Mouse (Mus musculus) left cerebral cortex, postnatal 36 days (tissue): ENCODE measurements around the gene Elf5. TPM values are rescaled to one million over a fixed set of nuclear protein-coding genes. Genes with fewer than 3 reads are reported as not detected.
A peak's percentile ranks its signal among the peaks of the same experiment; 100 is the strongest.

Source experiments
- DNase-seq, 2 experiments: peaks; one replicate each; pipeline ENCODE4 v3.0.0; 2021 to 2022; ENCODE audit warnings: low spot score in 2 of 2, mixed read lengths in 1 of 2
- intact Hi-C: fragments of 180-260 bp; cut with DNase I; formaldehyde crosslinking; loops from one replicate; pipeline ENCODE4 v1.15.1; 2025
- total RNA-seq, 2 experiments: library from RNA; stranded (reverse); gene quantifications; 2 replicates each; pipeline ENCODE4 v1.2.3; 2021

Elf5 gene
- 1 to 10 TPM in 1 of 2 experiments, under 1 TPM in 1; 0.72 to 1.2 TPM for total RNA-seq

DNA sequence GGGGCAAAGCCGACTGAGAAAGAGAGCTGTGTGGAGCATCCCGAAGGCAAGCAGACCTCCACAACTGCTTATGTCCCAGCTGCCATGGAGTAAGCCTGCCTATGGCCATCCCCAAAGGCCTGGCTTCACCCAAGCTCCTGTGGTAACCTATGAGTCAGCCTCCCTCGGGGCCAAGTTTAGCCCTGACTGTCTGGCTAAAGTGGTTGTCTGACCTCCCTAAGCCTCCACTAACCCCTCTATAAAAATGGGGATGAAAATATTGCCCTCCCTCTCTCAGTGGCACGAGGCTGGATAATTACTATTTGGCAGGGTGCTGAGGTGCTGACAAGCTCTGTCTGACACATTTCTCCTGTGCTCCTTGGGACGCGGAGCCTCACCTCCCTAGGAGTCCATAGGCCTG, at the start of gene Elf5:
Gene Elf5 (plus strand): TSS at position 341 of the 400 bp plus-strand sequence.
- intact Hi-C loops, result no loop called here
- DNase-seq, result no peak

DNA sequence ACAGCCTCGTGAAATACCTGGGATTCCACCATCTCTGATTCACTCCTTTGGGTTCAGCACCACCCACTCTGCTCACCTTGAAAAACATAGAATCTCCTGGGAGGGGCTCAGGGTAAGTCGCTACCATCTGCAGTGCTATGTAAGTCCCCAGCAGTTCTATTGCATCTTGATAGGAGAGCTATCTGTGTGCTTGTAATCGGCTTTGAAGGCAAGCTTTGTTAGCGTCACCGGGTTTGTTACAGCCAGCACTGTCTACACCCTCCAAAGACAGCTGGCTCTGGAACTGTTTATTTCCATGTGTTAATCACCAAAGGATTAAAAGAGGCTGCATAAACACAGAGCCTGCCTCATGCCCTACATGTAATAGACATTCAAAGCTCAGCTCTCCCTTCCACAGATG, 38.9 kb upstream of the Elf5 start:
- DNase-seq, result no peak
- intact Hi-C loops, result no loop called here

DNA sequence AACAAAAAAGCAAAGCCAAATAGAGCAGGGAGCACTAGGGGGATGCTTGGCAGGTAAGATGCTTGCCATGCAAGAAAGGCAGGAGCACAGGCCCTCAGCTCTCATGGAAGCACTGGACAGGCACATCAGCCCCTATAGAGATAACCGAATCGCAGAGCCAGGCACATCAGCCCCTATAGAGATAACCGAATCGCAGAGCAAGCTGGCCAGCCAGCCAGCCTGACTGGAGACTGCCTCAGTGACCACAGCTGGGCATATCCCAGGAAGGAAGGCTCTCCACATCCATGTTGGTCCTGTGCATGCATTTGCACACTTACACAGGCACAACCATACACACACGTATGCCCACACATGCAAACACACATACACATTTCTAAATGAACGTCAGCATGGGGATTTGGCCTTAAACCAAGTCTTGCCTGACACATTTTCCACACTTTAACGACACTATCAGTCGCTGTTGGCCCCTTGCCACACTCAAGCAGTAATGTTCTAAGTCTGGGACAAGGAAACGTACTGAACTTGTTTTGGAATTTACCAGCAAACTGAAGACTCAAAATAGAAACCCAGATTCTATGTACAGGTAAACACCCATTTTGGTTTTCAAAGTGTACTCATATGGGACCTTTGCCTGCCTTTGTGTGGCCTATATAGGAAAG, 31.9 kb upstream of the Elf5 start:
- no peak for DNase-seq
- intact Hi-C loops, result no loop called here

DNA sequence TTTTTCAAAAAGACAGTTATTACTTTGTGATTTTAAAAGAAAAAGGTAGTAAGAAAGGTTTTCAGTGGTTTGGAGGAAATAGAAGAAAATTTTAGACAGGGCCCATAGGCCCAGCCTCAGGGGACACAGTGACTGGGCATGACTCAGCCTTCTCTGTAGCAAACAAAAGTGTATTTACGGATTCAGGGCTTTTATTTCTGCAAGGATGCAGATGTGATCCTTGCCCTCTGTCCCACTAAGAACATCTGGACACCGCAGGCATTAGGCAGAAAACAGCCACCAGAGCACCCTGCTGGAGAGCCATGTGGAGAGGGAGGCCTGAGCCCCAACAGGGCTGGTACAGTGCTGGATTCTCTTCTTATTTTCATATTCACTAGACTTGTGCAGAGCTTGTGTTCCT, 29.3 kb upstream of the Elf5 start:
- no peak for DNase-seq
- intact Hi-C loops, result no loop called here

GRCm38 (mm10) chr2:103387881-103388280, 23.6 kb upstream of the Elf5 start:
- DNase-seq, result no peak
- intact Hi-C loops, result no loop called here

DNA sequence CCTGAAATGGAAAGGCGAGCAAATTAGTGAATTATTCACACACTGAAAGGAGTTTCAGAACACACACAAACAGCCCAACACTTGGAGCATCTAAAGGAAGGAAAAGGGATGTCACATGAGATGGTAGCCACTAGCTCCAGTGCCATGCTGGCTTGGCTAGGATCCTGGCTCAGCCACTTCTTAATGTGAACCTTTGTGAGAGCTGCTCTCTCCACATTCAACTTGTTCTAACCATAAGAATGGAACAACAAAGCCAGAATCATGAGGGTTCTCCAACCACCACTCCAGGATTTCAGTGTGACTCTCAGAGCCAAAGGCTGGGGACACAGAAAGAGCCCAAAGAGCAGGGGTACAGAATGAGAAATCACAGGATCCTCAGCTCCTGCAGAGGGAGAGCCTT, 23.2 kb upstream of the Elf5 start:
- intact Hi-C loops, result no loop called here
- DNase-seq, result no peak

GRCm38 (mm10) chr2:103390086-103390988, 21.2 kb upstream of the Elf5 start:
- intact Hi-C loops, result no loop called here
- peak in 1 of 2 experiments; percentile 16 for DNase-seq

- no peak for DNase-seq
- intact Hi-C loops, result no loop called here
Measured at GRCm38 (mm10) chr2:103391626-103392025, 19.9 kb upstream of the Elf5 start.

GRCm38 (mm10) chr2:103398110-103398509, 13.4 kb upstream of the Elf5 start:
- intact Hi-C loops, result no loop called here
- no peak for DNase-seq

DNA sequence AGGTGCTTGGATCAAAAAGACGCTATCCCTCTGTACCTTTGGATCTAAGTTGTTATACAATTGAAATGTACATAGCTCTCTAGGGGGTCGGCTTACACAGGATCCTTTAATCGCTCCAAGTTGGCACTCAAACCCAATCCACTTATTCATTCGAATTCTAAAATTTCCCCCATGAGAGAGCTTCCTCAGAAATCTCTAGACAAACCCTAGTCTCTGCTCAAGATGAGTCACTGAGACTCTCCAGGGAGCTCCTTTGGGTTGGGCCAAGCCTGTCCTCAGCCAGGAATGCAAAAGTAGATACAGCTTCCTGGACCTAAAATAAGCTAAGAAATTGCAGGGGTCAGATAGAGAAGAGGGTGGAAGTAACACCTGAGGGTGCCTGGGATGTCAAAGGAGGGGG, 10.8 kb upstream of the Elf5 start:
- intact Hi-C loops, result no loop called here
- no peak for DNase-seq

- DNase-seq, result no peak
Measured at GRCm38 (mm10) chr2:103406239-103406638, 5.2 kb upstream of the Elf5 start.

GRCm38 (mm10) chr2:103411816-103412215, 328 bp downstream of the Elf5 start:
- DNase-seq, result no peak
- intact Hi-C loops, result no loop called here

More at GRCm38 (mm10) chr2:103406239-103406638, 5.2 kb upstream of the Elf5 start:
- intact Hi-C loops, result no loop called here

DNA sequence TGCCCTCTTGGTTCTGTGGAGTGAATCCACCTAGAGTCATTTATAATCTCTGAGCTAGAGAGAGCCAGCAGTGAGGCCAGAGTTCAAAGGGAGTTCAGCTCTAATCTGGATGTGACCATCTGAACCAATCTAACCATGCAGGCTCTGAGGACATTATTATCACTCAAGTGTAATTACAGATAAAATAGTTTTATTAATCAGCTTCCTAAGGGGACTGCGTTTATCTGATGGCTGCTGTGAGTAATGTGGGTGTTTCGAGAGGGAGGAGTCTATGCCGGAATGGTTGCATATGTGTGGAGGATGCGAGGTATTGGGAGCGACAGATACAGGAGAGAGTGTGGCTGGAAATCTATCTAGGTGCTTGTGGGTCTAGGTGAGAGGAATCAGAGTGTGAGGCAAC, 1.9 kb downstream of the Elf5 start:
- intact Hi-C loops, result no loop called here
- no peak for DNase-seq

DNA sequence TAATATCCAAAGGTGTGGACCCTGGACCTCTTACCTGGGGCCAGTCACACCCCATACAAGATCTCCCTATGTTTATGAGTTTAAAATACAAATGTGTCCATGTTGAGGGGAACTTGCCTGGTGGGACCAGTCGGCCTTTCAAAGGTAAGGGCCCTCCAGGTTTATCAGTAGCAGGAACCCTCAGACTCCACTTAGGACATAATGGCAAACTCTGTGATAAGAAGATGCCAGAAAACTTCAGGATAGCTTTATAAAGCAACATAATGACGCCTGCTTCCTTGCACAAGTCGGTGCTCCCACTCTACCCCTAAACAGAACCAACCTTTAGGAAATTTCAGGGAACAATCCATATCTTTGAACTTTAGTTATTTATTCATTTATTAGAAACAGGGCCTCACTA, 4.3 kb downstream of the Elf5 start:
- DNase-seq, result no peak
- intact Hi-C loops, result no loop called here

DNA sequence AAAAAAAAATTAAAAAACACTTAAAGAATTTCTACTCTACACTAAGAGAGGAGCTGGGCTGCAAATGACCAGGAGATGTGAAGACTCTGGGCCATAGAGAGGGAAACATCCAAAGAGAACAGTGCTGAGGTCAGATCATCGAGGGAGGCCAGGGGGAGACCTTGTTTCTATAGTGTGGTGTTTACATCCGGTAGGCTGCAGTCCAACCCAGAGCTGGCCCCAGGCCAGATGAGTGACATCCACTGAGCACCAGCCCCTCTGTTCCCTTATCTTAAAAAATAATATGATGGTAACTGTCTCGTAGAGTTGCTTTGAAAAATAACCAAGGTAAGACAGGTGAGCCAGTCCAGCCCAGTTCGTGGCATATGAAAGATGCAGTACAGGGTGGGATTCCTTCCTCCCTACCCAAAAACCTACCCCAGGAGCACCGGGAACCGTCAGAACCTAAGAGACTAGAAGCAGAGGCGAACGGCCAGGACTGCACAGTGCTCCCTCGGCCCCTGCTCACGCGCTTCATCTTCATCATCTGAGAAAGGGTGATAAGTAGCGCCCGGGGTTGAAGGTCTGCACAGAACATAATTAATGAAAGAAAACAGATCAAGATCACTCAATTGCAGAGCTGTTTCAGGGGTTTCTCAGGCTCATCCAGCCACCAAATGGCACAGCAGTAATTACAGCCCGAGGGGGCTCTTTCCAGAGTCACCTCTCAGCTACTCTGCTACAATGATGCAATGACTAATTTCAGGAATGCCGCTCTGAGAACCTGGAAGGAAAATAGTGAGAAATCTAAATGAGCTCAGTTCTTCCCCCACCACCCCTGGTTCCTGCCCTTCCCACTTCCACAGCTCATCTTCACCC, 9.4 kb downstream of the Elf5 start:
- intact Hi-C loops, result no loop called here
- DNase-seq, result no peak

GRCm38 (mm10) chr2:103423884-103424283, 12.4 kb downstream of the Elf5 start:
- DNase-seq, result no peak
- intact Hi-C loops, result no loop called here

GRCm38 (mm10) chr2:103424349-103425026, 13.0 kb downstream of the Elf5 start:
- peak; percentile 61 to 71 for DNase-seq
- intact Hi-C loops, result no loop called here

DNA sequence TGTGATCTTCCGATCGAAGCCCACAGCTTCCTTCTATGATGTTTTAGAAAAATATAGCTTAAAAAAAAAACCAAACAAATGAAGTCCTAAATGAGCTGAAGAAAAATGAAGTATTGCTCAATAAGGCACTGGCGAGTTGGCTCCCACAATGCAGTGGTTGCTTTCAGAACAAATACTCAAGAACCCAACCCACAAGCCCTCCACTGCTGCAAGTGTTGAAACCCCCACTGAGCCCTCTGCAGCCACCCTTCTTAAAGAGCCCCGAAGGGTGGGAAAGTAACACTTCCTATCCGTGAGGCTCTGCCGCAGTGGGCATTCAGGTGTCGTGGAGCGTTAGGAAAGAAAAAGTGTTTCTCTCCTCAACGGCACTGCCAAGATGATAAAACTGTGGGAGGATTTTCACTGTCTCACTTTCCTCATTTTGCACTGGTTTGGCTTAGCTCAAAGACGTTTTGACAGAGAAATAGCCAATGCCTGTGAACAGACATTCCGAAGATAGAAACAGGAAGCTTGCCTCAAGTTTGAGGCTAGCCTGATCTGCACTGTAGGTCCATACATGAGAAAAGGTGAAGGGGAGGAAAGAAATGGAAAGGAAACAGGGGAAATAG, 14.1 kb downstream of the Elf5 start:
- DNase-seq, result peak; percentile 8 to 16
- intact Hi-C loops, result no loop called here

GRCm38 (mm10) chr2:103428356-103428755, 16.9 kb downstream of the Elf5 start:
- no peak for DNase-seq
- intact Hi-C loops, result no loop called here
